Mouse (Mus musculus) limb, embryonic 11.5 days (tissue): ENCODE results near the gene Pcsk4. TPM values are rescaled to one million over a fixed set of nuclear protein-coding genes. Genes with fewer than 3 reads are reported as not detected.

Experiments used
- ATAC-seq: fragments of 200-750 bp; cut with Nextera tagmentation; 2 replicates; pipeline ENCODE4 v1.8.0; 2017; ENCODE audit warnings: low read depth; ENCODE audit not compliant: insufficient number of reproducible peaks, low FRiP score, low TSS enrichment
- DNase-seq: peaks from one replicate; pipeline ENCODE4 v3.0.0-alpha.2; 2015; ENCODE audit warnings: low spot score
- H3K27ac ChIP-seq: fragments of 300-500 bp; sonication (generic); replicated peaks from 2 replicates; pipeline ENCODE4 v1.5.1; 2014; ENCODE audit warnings: low read depth, mild to moderate bottlenecking, low read length
- H3K27me3 ChIP-seq: fragments of 300-500 bp; sonication (generic); 2 replicates; pipeline ENCODE4 v1.6.1; 2014; ENCODE audit warnings: mild to moderate bottlenecking, low read length, mixed read lengths; ENCODE audit not compliant: control insufficient read depth, insufficient read depth
- H3K36me3 ChIP-seq: fragments of 300-500 bp; sonication (generic); 2 replicates; pipeline ENCODE4 v1.6.1; 2014; ENCODE audit warnings: mild to moderate bottlenecking, low read length, moderate library complexity, mixed read lengths; ENCODE audit not compliant: control insufficient read depth, insufficient read depth
- H3K4me1 ChIP-seq: fragments of 300-500 bp; sonication (generic); 2 replicates; pipeline ENCODE4 v1.6.1; 2014; ENCODE audit warnings: low read length, mixed read lengths; ENCODE audit not compliant: control insufficient read depth, insufficient read depth
- H3K4me2 ChIP-seq: fragments of 300-500 bp; sonication (generic); 2 replicates; pipeline ENCODE4 v1.6.1; 2014; ENCODE audit warnings: low read depth, mild to moderate bottlenecking, moderate library complexity; ENCODE audit not compliant: severe bottlenecking
- H3K4me3 ChIP-seq: fragments of 300-500 bp; sonication (generic); 2 replicates; pipeline ENCODE4 v1.5.1; 2014; ENCODE audit warnings: low read depth, low read length
- H3K9ac ChIP-seq: fragments of 300-500 bp; sonication (generic); 2 replicates; pipeline ENCODE4 v1.6.1; 2014; ENCODE audit warnings: mild to moderate bottlenecking, low read length
- H3K9me3 ChIP-seq: fragments of 300-500 bp; sonication (generic); 2 replicates; pipeline ENCODE4 v1.6.1; 2016; ENCODE audit warnings: low read length; ENCODE audit not compliant: control insufficient read depth
- WGBS: fragments of 180-500 bp; shearing (Covaris S2); extraction: QIAGEN DNeasy Blood & Tissue Kit; methylation state at CpG from one replicate; pipeline ENCODE4 v1.1.7; 2014; 5-methylcytosine and 5-hydroxymethylcytosine counted together
- polyA plus RNA-seq: library from polyadenylated mRNA; unstranded; fragments of >200 nt; fragmentation: Nextera tagmentation; extraction: Ambion mirVana; gene quantifications from 2 replicates; pipeline ENCODE4 v1.2.1, GENCODE M21; 2014

Gene Pcsk4
- polyA plus RNA-seq, 1 experiment from 2014 or later = 4.4 TPM

DNA sequence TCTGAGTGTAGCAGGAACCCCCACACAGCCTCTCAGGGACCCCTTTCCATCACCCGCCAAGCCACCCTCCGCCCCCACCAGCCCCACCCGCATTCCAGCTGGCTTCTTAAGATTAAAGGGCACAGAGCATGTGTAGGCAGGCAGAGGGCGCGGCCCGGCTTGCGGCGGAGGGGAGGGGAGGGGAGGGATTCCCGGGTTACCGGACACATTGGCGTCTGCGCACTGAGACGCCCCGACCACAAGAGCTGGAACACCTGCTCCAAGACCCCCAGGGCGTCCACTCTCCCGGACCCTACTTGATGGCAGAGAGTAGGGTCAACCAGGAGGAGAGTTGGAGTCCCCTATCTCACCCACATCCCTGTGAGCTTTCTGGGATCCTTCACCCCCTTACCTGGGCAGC lies 15.8 kb upstream of the Pcsk4 start:
- no peak for DNase-seq
- under 1% methylated on average over 16 of the region's 16 CpGs for WGBS
- peak overlapping the region; percentile 7; the same call in 1 of the 2 replicates for H3K9ac ChIP-seq
- no peak overlapping the region for H3K4me3 ChIP-seq
- no peaks in the 10 kb centered on the region for H3K36me3 ChIP-seq
- H3K27me3 ChIP-seq = peaks cover 98% of the 10 kb centered on the region
- peaks cover 17% of the 10 kb centered on the region for H3K4me1 ChIP-seq
- H3K9me3 ChIP-seq = no peaks in the 10 kb centered on the region
- no peak for ATAC-seq
- no peak overlapping the region for H3K27ac ChIP-seq
- H3K4me2 ChIP-seq = no peak overlapping the region

- no peak overlapping the region for H3K27ac ChIP-seq
- no peak overlapping the region for H3K9ac ChIP-seq
- H3K4me1 ChIP-seq = peaks cover 16% of the 10 kb centered on the region
- peaks cover 90% of the 10 kb centered on the region for H3K27me3 ChIP-seq
- 42% methylated on average over 9 of the region's 9 CpGs for WGBS
- DNase-seq (no peak), ATAC-seq (no peak)
- H3K36me3 ChIP-seq = no peaks in the 10 kb centered on the region
- no peaks in the 10 kb centered on the region for H3K9me3 ChIP-seq
- no peak overlapping the region for H3K4me3 ChIP-seq
- no peak overlapping the region for H3K4me2 ChIP-seq
Measured at GRCm38 (mm10) chr10:80344131-80344661, 14.9 kb upstream of the Pcsk4 start.

- Histone ChIP-seq H3K27me3 (peaks cover 82% of the 10 kb centered on the region), H3K9me3 (no peaks in the 10 kb centered on the region), H3K36me3 (no peaks in the 10 kb centered on the region), H3K4me2 (no peak overlapping the region), H3K4me1 (peaks cover 9% of the 10 kb centered on the region), H3K9ac (no peak overlapping the region), H3K4me3 (no peak overlapping the region), H3K27ac (no peak overlapping the region)
- no peak for ATAC-seq
- WGBS = 27% methylated on average over 13 of the region's 13 CpGs
- DNase-seq = no peak
Measured at GRCm38 (mm10) chr10:80343425-80343895, 14.2 kb upstream of the Pcsk4 start.

DNA sequence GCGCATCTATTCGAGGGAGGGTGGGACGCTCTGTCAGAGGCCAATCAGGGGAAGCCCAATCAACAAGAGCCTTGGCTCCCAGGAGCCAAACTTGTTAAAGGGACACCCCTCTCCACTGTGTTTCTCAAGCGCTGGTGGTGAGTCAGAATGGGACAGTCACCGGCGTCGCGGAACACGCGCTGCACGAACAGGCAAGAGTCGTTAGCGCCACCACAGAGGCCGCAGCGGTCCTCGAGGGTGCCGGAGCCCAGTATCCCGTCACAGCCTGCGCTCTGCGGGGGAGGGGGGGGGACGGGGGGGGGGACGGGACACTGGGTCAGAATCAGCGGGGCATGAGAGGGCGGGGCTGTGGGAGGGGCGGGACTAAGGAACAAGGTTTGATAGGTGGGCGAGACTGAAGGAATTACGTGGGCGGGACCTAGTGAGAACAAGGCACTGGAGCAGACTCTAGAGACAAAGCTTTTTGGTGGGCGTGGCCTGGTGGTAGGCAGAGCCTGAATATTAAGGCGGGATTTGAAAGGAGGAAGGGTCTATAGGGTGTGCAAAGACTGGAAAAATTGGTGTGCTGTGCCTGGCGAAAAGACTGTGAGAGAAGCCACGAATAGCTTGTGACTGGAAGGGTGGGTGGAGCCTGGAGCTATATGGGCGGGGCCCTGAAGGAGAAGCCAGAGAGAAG lies 13.6 kb upstream of the Pcsk4 start:
- H3K27me3 ChIP-seq = peaks cover 77% of the 10 kb centered on the region
- H3K27ac ChIP-seq = no peak overlapping the region
- DNase-seq = peak; percentile 62
- no peaks in the 10 kb centered on the region for H3K9me3 ChIP-seq
- ATAC-seq = peak; percentile 45; the same call in 1 of the 2 replicates
- H3K36me3 ChIP-seq = no peaks in the 10 kb centered on the region
- H3K4me2 ChIP-seq = peak overlapping the region; percentile 37; the same call in 1 of the 2 replicates
- H3K9ac ChIP-seq = no peak overlapping the region
- peak overlapping the region; percentile 18; the same call in 1 of the 2 replicates for H3K4me3 ChIP-seq
- H3K4me1 ChIP-seq = peaks cover 7% of the 10 kb centered on the region
- under 1% methylated on average over 30 of the region's 33 CpGs for WGBS

GRCm38 (mm10) chr10:80342305-80342748 lies 13.0 kb upstream of the Pcsk4 start:
- no peak overlapping the region for H3K9ac ChIP-seq
- H3K4me3 ChIP-seq = peak overlapping the region; percentile 18; the same call in 1 of the 2 replicates
- peak overlapping the region; percentile 37; the same call in 1 of the 2 replicates for H3K4me2 ChIP-seq
- H3K27me3 ChIP-seq = peaks cover 71% of the 10 kb centered on the region
- H3K27ac ChIP-seq = no peak overlapping the region
- under 1% methylated on average over 26 of the region's 26 CpGs for whole genome bisulfite sequencing
- ATAC-seq = no peak
- no peaks in the 10 kb centered on the region for H3K9me3 ChIP-seq
- no peak for DNase-seq
- peaks cover 7% of the 10 kb centered on the region for H3K4me1 ChIP-seq
- H3K36me3 ChIP-seq = no peaks in the 10 kb centered on the region

GRCm38 (mm10) chr10:80341491-80342304 lies 12.4 kb upstream of the Pcsk4 start:
- H3K9ac ChIP-seq = no peak overlapping the region
- peak overlapping the region; percentile 37; the same call in 1 of the 2 replicates for H3K4me2 ChIP-seq
- peak; percentile 34 for DNase-seq
- H3K9me3 ChIP-seq = no peaks in the 10 kb centered on the region
- ATAC-seq = no peak
- peak overlapping the region; percentile 8; the same call in 1 of the 2 replicates for H3K4me3 ChIP-seq
- H3K27ac ChIP-seq = no peak overlapping the region
- H3K36me3 ChIP-seq = no peaks in the 10 kb centered on the region
- H3K27me3 ChIP-seq = peaks cover 66% of the 10 kb centered on the region
- H3K4me1 ChIP-seq = peaks cover 7% of the 10 kb centered on the region
- WGBS = 3% methylated on average over 45 of the region's 47 CpGs

DNA sequence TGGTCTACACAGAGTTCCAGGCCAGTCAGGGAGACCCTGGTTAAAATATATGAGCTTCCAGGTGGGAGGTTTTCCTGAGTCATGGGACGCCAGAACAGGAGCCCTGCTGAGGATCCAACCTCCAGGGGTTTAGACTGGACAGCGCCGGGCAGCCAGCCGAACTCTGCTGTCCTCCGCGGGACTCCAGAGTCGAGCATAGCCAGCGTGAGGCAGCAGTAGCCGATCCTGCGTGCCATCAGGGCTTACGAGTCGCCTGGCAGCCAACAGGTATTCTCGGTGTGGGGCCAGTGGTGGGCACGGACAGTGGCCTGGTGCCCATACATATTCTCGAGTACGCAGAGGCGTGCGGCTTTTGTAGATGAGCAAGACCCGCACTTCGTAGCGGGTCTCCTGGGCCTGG lies 11.7 kb upstream of the Pcsk4 start:
- Histone ChIP-seq H3K27ac (no peak overlapping the region), H3K27me3 (peaks cover 60% of the 10 kb centered on the region), H3K4me2 (no peak overlapping the region), H3K9ac (no peak overlapping the region), H3K9me3 (no peaks in the 10 kb centered on the region), H3K4me3 (no peak overlapping the region), H3K36me3 (no peaks in the 10 kb centered on the region), H3K4me1 (peaks cover 7% of the 10 kb centered on the region)
- WGBS = 18% methylated on average over 21 of the region's 21 CpGs
- ATAC-seq (no peak), DNase-seq (no peak)
